Mouse (Mus musculus) heart, embryonic 16.5 days (tissue): ENCODE data around the gene Fam243. TPM values are rescaled to one million over a fixed set of nuclear protein-coding genes. Genes with fewer than 3 reads are reported as not detected.

Source experiments
- polyA plus RNA-seq: library from polyadenylated mRNA; unstranded; fragments of >200 nt; fragmentation: Nextera tagmentation; extraction: Ambion mirVana; gene quantifications from 2 replicates; pipeline ENCODE4 v1.2.1, GENCODE M21; 2015

Gene Fam243
- polyA plus RNA-seq, 1 experiment from 2014 or later = 0.05 TPM

Other genes starting within 250 kb of the Fam243 start
- 1.1 and 1.3 TPM in 2 replicates for gene Kcne2, start 29.1 kb downstream of the Fam243 start, polyA plus RNA-seq
- gene Smim11, start 20.2 kb downstream of the Fam243 start, polyA plus RNA-seq = 120 and 124 TPM in 2 replicates
- 166 and 187 TPM in 2 replicates for gene Kcne1, start 38.0 kb upstream of the Fam243 start, polyA plus RNA-seq
- 80.7 and 89.2 TPM in 2 replicates for gene Rcan1, start 149.4 kb upstream of the Fam243 start, polyA plus RNA-seq
- gene Clic6, start 164.3 kb upstream of the Fam243 start, polyA plus RNA-seq = 1.9 and 3.4 TPM in 2 replicates